Mouse (Mus musculus) heart, embryonic 14.5 days (tissue): Measurements from ENCODE around the gene Efcab5. TPM values are rescaled to one million over a fixed set of nuclear protein-coding genes. Genes with fewer than 3 reads are reported as not detected.
"Not testable (repeated sequence)": the region's sequence is repeated elsewhere in the genome, so short reads cannot be mapped to it uniquely, and the experiment has no call there.

Source experiments
- ATAC-seq: fragments of 200-750 bp; cut with Nextera tagmentation; 2 replicates; pipeline ENCODE4 v1.8.0; 2017; ENCODE audit warnings: low read depth, moderate TSS enrichment; ENCODE audit not compliant: insufficient number of reproducible peaks, insufficient read depth, low FRiP score
- H3K27ac ChIP-seq, 2 experiments: fragments of 200-500 bp in 1 of 2; fragments of 300-500 bp in 1 of 2; sonication (generic) in 1 of 2; replicated peaks in 1 of 2; 2 replicates each; pipeline ENCODE4 v1.5.1; 2012 to 2014; ENCODE audit warnings: low read depth in 2 of 2, low read length in 2 of 2, control low read depth in 1 of 2, mild to moderate bottlenecking in 1 of 2, mixed read lengths in 1 of 2; ENCODE audit not compliant: control insufficient read depth in 1 of 2, insufficient read depth in 1 of 2
- H3K27me3 ChIP-seq: fragments of 300-500 bp; sonication (generic); 2 replicates; pipeline ENCODE4 v1.6.1; 2014; ENCODE audit warnings: mild to moderate bottlenecking, low read length, control low read depth; ENCODE audit not compliant: control insufficient read depth, insufficient read depth
- H3K36me3 ChIP-seq: fragments of 300-500 bp; sonication (generic); 2 replicates; pipeline ENCODE4 v1.6.1; 2014; ENCODE audit warnings: mild to moderate bottlenecking, control low read depth, low read length, mixed read lengths; ENCODE audit not compliant: control insufficient read depth, insufficient read depth
- H3K4me1 ChIP-seq, 2 experiments: fragments of 200-500 bp in 1 of 2; fragments of 300-500 bp in 1 of 2; sonication (generic) in 1 of 2; 2 replicates each; pipeline ENCODE4 v1.6.1; 2012 to 2014; ENCODE audit warnings: low read length in 2 of 2, control low read depth in 1 of 2, mixed read lengths in 1 of 2; ENCODE audit not compliant: control insufficient read depth in 2 of 2, insufficient read depth in 2 of 2
- H3K4me2 ChIP-seq: fragments of 300-500 bp; sonication (generic); 2 replicates; pipeline ENCODE4 v1.6.1; 2014; ENCODE audit warnings: mild to moderate bottlenecking, low read length
- H3K4me3 ChIP-seq, 2 experiments: fragments of 200-500 bp in 1 of 2; fragments of 300-500 bp in 1 of 2; sonication (generic) in 1 of 2; 2 replicates each; pipeline ENCODE4 v1.5.1; 2012 to 2014; ENCODE audit warnings: low read length in 2 of 2, mild to moderate bottlenecking in 2 of 2, control low read depth in 1 of 2, low read depth in 1 of 2, moderate library complexity in 1 of 2; ENCODE audit not compliant: control insufficient read depth in 1 of 2, insufficient read depth in 1 of 2
- H3K9ac ChIP-seq: fragments of 300-500 bp; sonication (generic); 2 replicates; pipeline ENCODE4 v1.6.1; 2014; ENCODE audit warnings: mild to moderate bottlenecking, low read length
- H3K9me3 ChIP-seq: fragments of 300-500 bp; sonication (generic); 2 replicates; pipeline ENCODE4 v1.6.1; 2016; ENCODE audit warnings: low read length, control low read depth; ENCODE audit not compliant: control insufficient read depth
- WGBS: fragments of 180-500 bp; shearing (Covaris S2); extraction: QIAGEN DNeasy Blood & Tissue Kit; methylation state at CpG from one replicate; pipeline ENCODE4 v1.1.7; 2014; 5-methylcytosine and 5-hydroxymethylcytosine counted together
- polyA plus RNA-seq: library from polyadenylated mRNA; unstranded; fragments of >200 nt; fragmentation: Nextera tagmentation; extraction: Ambion mirVana; gene quantifications from 2 replicates; pipeline ENCODE4 v1.2.1, GENCODE M21; 2014

The Efcab5 gene
- polyA plus RNA-seq, 1 experiment from 2014 or later, result 0.43 TPM

- H3K4me3 ChIP-seq, result no peak overlapping the region
- no peaks in the 10 kb centered on the region for H3K27me3 ChIP-seq
- no peaks in the 10 kb centered on the region for H3K9me3 ChIP-seq
- H3K4me2 ChIP-seq, result no peak overlapping the region
- H3K9ac ChIP-seq, result no peak overlapping the region
- no peak overlapping the region for H3K27ac ChIP-seq
- 84% methylated on average over 6 of the region's 6 CpGs for WGBS
- H3K4me1 ChIP-seq, result no peaks in the 10 kb centered on the region
- no peaks in the 10 kb centered on the region for H3K36me3 ChIP-seq
- ATAC-seq, result no peak
Measured at GRCm38 (mm10) chr11:77111141-77111540, 77.6 kb downstream of the Efcab5 start.

DNA sequence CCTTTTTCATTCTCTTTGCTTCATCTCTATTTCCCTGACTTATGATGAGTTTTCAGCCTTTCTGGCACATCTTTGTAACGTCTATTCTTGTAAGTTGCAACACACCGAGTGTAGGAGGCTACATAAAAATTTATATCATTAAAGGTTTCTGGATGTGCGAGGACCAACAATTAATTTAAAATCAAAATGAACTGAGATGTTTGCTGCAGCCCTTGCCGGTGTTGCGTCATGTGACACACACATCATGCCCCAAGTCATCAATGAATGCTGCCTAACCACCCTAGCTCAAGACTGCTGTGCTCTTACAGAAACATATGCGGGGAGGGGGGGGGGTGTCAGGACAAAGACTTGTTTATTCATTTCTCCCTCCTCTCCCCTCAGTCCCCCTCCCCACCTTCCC is 80.3 kb downstream of the Efcab5 start:
- no peaks in the 10 kb centered on the region for H3K9me3 ChIP-seq
- H3K4me2 ChIP-seq, result no peak overlapping the region
- H3K36me3 ChIP-seq, result no peaks in the 10 kb centered on the region
- H3K27me3 ChIP-seq, result no peaks in the 10 kb centered on the region
- no peak for ATAC-seq
- H3K4me3 ChIP-seq, result no peak overlapping the region
- 86% methylated on average over 6 of the region's 6 CpGs for WGBS
- H3K27ac ChIP-seq, result no peak overlapping the region
- no peaks in the 10 kb centered on the region for H3K4me1 ChIP-seq
- H3K9ac ChIP-seq, result no peak overlapping the region

DNA sequence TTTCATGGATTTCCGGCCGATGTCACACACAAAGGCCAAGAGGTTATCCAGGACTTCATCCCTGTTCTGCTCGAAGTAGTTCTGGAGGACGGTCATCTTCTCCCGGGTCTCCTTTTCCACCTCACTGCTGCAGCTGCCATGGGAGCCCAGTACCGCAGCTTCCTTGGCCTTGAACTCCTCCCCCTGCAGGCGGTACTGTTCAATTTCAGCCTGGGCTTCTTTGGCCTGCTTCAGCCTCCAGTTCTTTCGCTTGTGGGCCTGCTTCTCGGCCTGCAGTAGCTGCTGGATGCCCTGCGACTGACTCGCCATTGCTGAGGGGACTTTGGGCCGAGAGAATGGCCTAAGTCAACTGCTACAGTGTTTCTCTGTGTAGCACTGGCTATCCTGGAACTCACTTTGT is 80.9 kb downstream of the Efcab5 start:
- H3K36me3 ChIP-seq, H3K9me3 ChIP-seq, ATAC-seq, H3K9ac ChIP-seq, H3K4me2 ChIP-seq, H3K27me3 ChIP-seq, H3K4me3 ChIP-seq, H3K4me1 ChIP-seq, H3K27ac ChIP-seq: not testable (repeated sequence)
- WGBS, result 76% methylated on average over 12 of the region's 12 CpGs

DNA sequence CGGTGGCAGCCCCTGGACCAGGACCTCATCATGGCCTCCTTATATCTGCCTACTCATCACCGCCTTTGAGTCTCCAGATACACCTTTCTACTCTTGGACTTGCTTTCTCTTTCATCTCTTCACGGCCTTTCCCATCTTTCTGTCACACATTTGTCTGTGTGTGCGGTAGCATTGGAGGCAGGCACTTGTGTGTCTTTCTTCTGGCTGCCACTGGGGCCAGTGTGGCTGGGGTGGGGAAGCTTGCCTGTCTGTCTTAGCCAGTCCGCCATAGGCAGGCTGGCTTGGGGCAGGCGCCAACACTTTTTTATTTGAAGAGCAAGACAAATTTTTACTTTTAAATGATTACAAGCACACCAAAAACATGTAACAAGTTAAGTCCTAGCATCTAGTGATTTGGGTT is 81.8 kb downstream of the Efcab5 start:
- Histone ChIP-seq H3K4me2 (no peak overlapping the region), H3K9me3 (no peaks in the 10 kb centered on the region), H3K4me1 (no peaks in the 10 kb centered on the region), H3K4me3 (no peak overlapping the region), H3K27ac (no peak overlapping the region), H3K27me3 (no peaks in the 10 kb centered on the region), H3K36me3 (no peaks in the 10 kb centered on the region), H3K9ac (no peak overlapping the region)
- WGBS, result 95% methylated on average over 6 of the region's 6 CpGs
- no peak for ATAC-seq

DNA sequence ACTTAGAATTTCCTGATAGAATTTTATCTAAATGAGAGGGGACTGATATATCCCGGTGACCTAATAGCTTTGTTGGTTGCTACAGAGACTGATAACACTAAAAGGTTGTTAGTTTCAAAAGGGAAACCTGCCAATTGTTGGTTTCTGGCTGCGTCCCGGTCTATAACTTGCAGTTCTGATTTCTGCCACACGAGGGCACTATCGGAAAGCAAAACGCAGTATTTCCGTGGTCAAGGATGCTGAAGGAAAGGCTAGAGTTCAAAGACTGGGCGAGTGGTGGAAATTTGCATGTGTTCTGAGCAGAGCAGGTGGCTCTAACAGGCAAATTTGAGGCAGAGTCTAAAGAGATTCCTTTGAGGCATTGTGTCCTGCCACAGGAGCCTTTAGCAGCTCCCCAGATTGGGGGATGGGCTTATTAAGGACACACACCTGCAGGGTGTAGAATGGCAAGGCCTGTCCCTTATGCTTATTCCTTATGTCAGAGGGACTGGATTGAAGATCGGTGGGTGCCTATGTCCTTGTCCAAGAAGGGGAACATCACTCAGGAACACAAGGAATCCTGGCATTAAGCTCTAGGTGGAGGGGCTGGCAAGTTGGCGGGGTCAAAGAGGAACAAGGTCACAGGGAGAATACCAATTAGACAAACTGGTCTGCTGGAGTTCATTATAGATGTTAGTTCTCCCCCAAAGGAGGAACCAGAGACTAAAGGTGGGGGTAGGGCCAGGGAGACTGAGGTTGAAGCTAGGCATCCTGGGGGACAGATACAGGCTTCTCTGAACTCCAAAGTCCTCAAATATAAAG is 88.4 kb downstream of the Efcab5 start:
- 14% methylated on average over 10 of the region's 10 CpGs for WGBS
- Histone ChIP-seq H3K9me3 (no peaks in the 10 kb centered on the region), H3K36me3 (no peaks in the 10 kb centered on the region), H3K4me2 (peak overlapping the region; percentile 31; the same call in 1 of the 2 replicates), H3K4me3 (no peak overlapping the region), H3K9ac (no peak overlapping the region), H3K4me1 (peaks cover 6 to 8% of the 10 kb centered on the region in 2 experiments), H3K27ac (no peak overlapping the region), H3K27me3 (no peaks in the 10 kb centered on the region)
- ATAC-seq, result no peak

DNA sequence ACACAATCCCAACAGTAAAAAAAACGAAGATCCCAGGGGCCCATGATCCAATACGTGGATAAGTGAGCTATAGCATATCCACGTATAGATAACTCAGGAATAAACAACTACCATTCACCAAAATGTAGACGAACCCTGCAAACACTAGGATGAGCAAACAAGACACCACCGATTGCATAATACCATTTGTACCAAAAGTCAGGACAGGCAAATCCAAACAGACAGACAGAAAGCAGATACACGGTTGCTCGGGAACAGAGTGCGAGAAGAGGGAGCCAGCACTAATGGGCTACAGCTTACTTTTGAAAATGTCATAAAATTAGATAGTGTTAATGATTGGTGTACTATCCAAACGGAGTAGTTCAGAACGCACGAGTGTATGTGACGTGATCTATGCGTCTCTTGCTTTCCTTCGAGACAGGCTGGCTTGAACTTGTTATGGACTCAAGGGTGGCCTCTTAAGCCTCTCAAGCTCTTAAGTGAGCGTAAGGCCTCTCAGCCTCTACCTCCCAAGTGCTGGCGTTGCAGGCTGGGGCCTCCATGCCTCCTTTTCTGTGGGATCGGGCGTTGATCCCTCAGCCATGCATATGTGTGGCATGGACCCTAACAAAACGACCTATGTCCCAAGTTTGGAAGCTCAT is 90.3 kb downstream of the Efcab5 start:
- Histone ChIP-seq H3K4me2 (no peak overlapping the region), H3K9ac (no peak overlapping the region), H3K4me1 (peaks cover 6 to 8% of the 10 kb centered on the region in 2 experiments), H3K36me3 (no peaks in the 10 kb centered on the region), H3K4me3 (no peak overlapping the region), H3K9me3 (no peaks in the 10 kb centered on the region), H3K27ac (no peak overlapping the region), H3K27me3 (no peaks in the 10 kb centered on the region)
- WGBS, result 73% methylated on average over 19 of the region's 19 CpGs
- ATAC-seq, result no peak

GRCm38 (mm10) chr11:77096991-77097390 is 91.8 kb downstream of the Efcab5 start:
- H3K27me3 ChIP-seq, result no peaks in the 10 kb centered on the region
- H3K4me3 ChIP-seq, result no peak overlapping the region
- no peaks in the 10 kb centered on the region for H3K9me3 ChIP-seq
- no peaks in the 10 kb centered on the region for H3K36me3 ChIP-seq
- H3K4me1 ChIP-seq, result peaks cover 6 to 8% of the 10 kb centered on the region in 2 experiments
- 38% methylated on average over 7 of the region's 7 CpGs for WGBS
- H3K27ac ChIP-seq, result no peak overlapping the region
- no peak overlapping the region for H3K9ac ChIP-seq
- no peak overlapping the region for H3K4me2 ChIP-seq
- ATAC-seq, result no peak
